Mouse (Mus musculus): Measurements from ENCODE around the gene Xlr4a.
"Not testable (repeated sequence)": the region's sequence is repeated elsewhere in the genome, so short reads cannot be mapped to it uniquely, and the experiment has no call there.

- not testable (repeated sequence) for TF ChIP-seq GATA1, TAL1 (IDR thresholded peaks at IDR 0.05; ENCODE audit: low read length)
These were observed at the start of gene Xlr4a for GRCm38 (mm10) chrX:73082267-73083055.

All from erythroblast, embryonic 14.5 days (primary cell).